Mouse (Mus musculus): ENCODE measurements at regions not wholly inside any gene's neighbourhood (a gene's known extent, or its start where the extent isn't known, plus 50 kb on each side); places are given as distances from the start of the nearest gene placed in this dataset.

GRCm38 (mm10) chr5:7863047-7863446 lies 97.2 kb upstream of the Steap4 start:
- no peak for TF ChIP-seq ZNF384 (IDR thresholded peaks at IDR 0.05; ENCODE audit: low read depth, low read length)
- no peak for TF ChIP-seq TBP (IDR thresholded peaks at IDR 0.05; ENCODE audit: low read depth, low read length)
- no peak for TF ChIP-seq POLR2AphosphoS2 (IDR thresholded peaks at IDR 0.05; ENCODE audit: low read length)
- no peak for TF ChIP-seq UBTF (IDR thresholded peaks at IDR 0.05; ENCODE audit: borderline replicate concordance, insufficient read depth, low read depth, low read length)
- no peak for TF ChIP-seq GATA1 (IDR thresholded peaks at IDR 0.05; ENCODE audit: low read depth, low read length)
- no peak for TF ChIP-seq CTCF (IDR thresholded peaks at IDR 0.05 in 2 of 3, conservative IDR thresholded peaks at IDR 0.05 in 1 of 3; ENCODE audit: control insufficient read depth in 1 of 3, insufficient read depth in 1 of 3, low read depth in 2 of 3, low read length in 3 of 3, poor library complexity in 1 of 3, severe bottlenecking in 1 of 3)
- no peak for TF ChIP-seq MXI1 (IDR thresholded peaks at IDR 0.05; ENCODE audit: low read depth, low read length)
- no peak for TF ChIP-seq MAFK (IDR thresholded peaks at IDR 0.05; ENCODE audit: borderline replicate concordance, low read depth, low read length)
- no peak for TF ChIP-seq POLR2A (IDR thresholded peaks at IDR 0.05; ENCODE audit: control insufficient read depth in 1 of 2, insufficient read depth in 1 of 2, low read depth in 1 of 2, low read length in 2 of 2, poor library complexity in 1 of 2)
- TF ChIP-seq EP300 (IDR thresholded peaks at IDR 0.05; ENCODE audit: low read depth in 1 of 2, low read length in 2 of 2), result no peak
- TF ChIP-seq USF2 (IDR thresholded peaks at IDR 0.05; ENCODE audit: borderline replicate concordance in 1 of 2, insufficient read depth in 1 of 2, low read depth in 1 of 2, low read length in 2 of 2), result no peak
- TF ChIP-seq USF1 (IDR thresholded peaks at IDR 0.05; ENCODE audit: low read depth, low read length), result no peak
- no peak for TF ChIP-seq TCF12 (IDR thresholded peaks at IDR 0.05; ENCODE audit: low read depth, low read length)
- TF ChIP-seq ELF1 (IDR thresholded peaks at IDR 0.05; ENCODE audit: low read depth, low read length), result no peak

All from MEL (cell line).